Mouse (Mus musculus): ENCODE measurements around the gene Pex3. TPM values are rescaled to one million over a fixed set of nuclear protein-coding genes. Genes with fewer than 3 reads are reported as not detected.

Pex3 gene
- total and polyA plus RNA-seq, 2 experiments from 2014 or later = 23.7 to 31.5 TPM

GRCm38 (mm10) chr10:13479341-13479740, 73.6 kb downstream of the Pex3 start:
- no peak for TF ChIP-seq CTCF (IDR thresholded peaks at IDR 0.05; ENCODE audit: low read depth)
- Histone ChIP-seq H3K9me3 (ENCODE audit: low read length) (no peaks in the 10 kb centered on the region), H3K4me2 (ENCODE audit: low read depth, low read length) (no peak overlapping the region), H3K4me3 (ENCODE audit: low read length) (no peak overlapping the region), H3K27me3 (ENCODE audit: insufficient read depth, low read length) (no peaks in the 10 kb centered on the region), H3K4me1 (ENCODE audit: insufficient read depth, low read length) (no peaks in the 10 kb centered on the region), H3K27ac (no peak overlapping the region), H3K36me3 (ENCODE audit: insufficient read depth, low read length) (no peaks in the 10 kb centered on the region), H3K9ac (replicated peaks; ENCODE audit: low read length) (no peak overlapping the region)
- ATAC-seq = no peak
- 80% methylated on average over 6 of the region's 6 CpGs for WGBS
- DNase-seq (ENCODE audit: low spot score) = no peak

- Histone ChIP-seq H3K9me3 (ENCODE audit: low read length) (no peaks in the 10 kb centered on the region), H3K9ac (replicated peaks; ENCODE audit: low read length) (no peak overlapping the region), H3K4me1 (ENCODE audit: insufficient read depth, low read length) (no peaks in the 10 kb centered on the region), H3K4me2 (ENCODE audit: low read depth, low read length) (peak overlapping the region; percentile 100; the same call in 1 of the 2 replicates), H3K27ac (no peak overlapping the region), H3K36me3 (ENCODE audit: insufficient read depth, low read length) (no peaks in the 10 kb centered on the region), H3K27me3 (ENCODE audit: insufficient read depth, low read length) (no peaks in the 10 kb centered on the region), H3K4me3 (ENCODE audit: low read length) (no peak overlapping the region)
- no peak for TF ChIP-seq CTCF (IDR thresholded peaks at IDR 0.05; ENCODE audit: low read depth)
- 28% methylated on average over 7 of the region's 7 CpGs for WGBS
- ATAC-seq (no peak), DNase-seq (ENCODE audit: low spot score) (no peak)
Observed at GRCm38 (mm10) chr10:13475121-13475520, 77.8 kb downstream of the Pex3 start.

- DNase-seq (ENCODE audit: low spot score) (no peak), ATAC-seq (peak; percentile 55)
- Histone ChIP-seq H3K27ac (no peak overlapping the region), H3K9me3 (ENCODE audit: low read length) (no peaks in the 10 kb centered on the region), H3K36me3 (ENCODE audit: insufficient read depth, low read length) (no peaks in the 10 kb centered on the region), H3K4me2 (ENCODE audit: low read depth, low read length) (peak overlapping the region; percentile 100), H3K4me1 (ENCODE audit: insufficient read depth, low read length) (no peaks in the 10 kb centered on the region), H3K4me3 (ENCODE audit: low read length) (peak overlapping the region; percentile 74), H3K9ac (replicated peaks; ENCODE audit: low read length) (peak overlapping the region; percentile 64), H3K27me3 (ENCODE audit: insufficient read depth, low read length) (no peaks in the 10 kb centered on the region)
- no peak for TF ChIP-seq CTCF (IDR thresholded peaks at IDR 0.05; ENCODE audit: low read depth)
- 6% methylated on average over 10 of the region's 10 CpGs for WGBS
Observed at GRCm38 (mm10) chr10:13474568-13474955, 78.4 kb downstream of the Pex3 start.

Other genes with a start within 250 kb of the Pex3 start
- gene Phactr2, start 78.7 kb downstream of the Pex3 start, total RNA-seq (2014; rRNA removed) = 6.4 and 11.8 TPM in 2 replicates
- gene Phactr2, start 78.7 kb downstream of the Pex3 start, polyA plus RNA-seq (2015; fragmentation: Nextera tagmentation; extraction: Ambion mirVana) = 8.8 and 10.2 TPM in 2 replicates
- gene Fuca2, start 53.6 kb downstream of the Pex3 start, total RNA-seq (2014; rRNA removed) = 11.6 and 15.0 TPM in 2 replicates
- 59.8 and 62.3 TPM in 2 replicates for gene Fuca2, start 53.6 kb downstream of the Pex3 start, polyA plus RNA-seq (2015; fragmentation: Nextera tagmentation; extraction: Ambion mirVana)
- gene Adat2, start 248 bp downstream of the Pex3 start, total RNA-seq (2014; rRNA removed) = 2.6 and 2.8 TPM in 2 replicates
- gene Adat2, start 248 bp downstream of the Pex3 start, polyA plus RNA-seq (2015; fragmentation: Nextera tagmentation; extraction: Ambion mirVana) = 2.4 and 2.9 TPM in 2 replicates

Data from hindbrain, postnatal 0 days (tissue).